Mouse (Mus musculus) right cerebral cortex, postnatal 10 days (tissue): ENCODE data around the gene Adat1.
A peak's percentile ranks its signal among the peaks of the same experiment; 100 is the strongest.

Experiments used
- DNase-seq, 2 experiments: peaks; one replicate each; pipeline ENCODE4 v3.0.0; 2021; ENCODE audit warnings: low spot score in 2 of 2

The Adat1 gene

DNA sequence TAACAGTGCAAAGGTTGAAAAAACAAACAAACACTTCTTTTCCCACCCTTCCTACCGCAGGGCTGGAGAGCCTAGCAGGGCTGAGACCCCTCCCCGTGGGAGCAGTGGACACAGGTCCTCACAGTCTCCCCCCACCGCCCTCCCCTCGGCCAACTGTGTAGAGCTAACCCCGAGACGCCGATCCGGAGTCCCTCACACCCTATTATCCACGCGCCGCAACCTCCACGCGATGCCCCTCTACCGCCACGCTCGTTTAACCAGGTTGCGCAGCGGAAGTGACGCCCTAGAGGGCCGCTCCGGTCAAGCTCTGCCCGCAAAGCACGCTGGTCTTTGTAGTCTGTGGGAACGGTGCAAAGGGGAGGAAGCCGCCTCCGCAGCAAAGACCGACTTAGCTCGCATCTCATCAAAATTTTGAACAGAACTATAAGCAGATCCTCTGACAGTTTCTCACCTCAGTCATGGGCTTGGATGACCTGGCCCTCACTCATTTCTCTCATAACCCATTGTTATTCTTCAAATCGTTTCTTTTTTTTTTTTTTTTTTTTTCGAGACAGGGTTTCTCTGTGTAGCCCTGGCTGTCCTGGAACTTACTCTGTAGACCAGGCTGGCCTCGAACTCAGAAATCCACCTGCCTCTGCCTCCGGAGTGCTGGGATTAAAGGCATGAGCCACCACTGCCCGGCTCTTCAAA lies at the start of gene Adat1:
Gene Adat1, minus strand, starts transcription at position 290 of the 690 bp plus-strand sequence.
- peak; percentile 93 to 94 for DNase-seq

DNA sequence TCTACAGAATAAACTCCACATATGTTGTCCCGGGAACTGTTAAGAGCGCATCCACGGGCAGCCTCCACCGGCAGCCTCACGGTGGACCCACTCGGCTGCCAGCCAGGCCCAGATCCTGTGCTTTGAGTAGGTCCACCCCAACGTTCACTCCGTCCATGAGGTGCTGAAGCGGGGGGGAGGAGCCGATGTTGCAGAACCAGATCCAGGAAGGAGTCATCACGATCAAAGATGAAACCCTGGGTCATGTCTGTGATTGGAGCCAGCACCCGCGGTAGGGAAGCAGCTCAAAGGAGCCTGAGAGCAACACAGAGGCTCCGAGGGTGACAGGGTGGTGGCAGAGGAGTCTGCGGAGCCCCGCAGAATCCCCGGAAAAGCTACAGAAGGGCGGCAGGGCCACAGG lies 45.4 kb upstream of the Adat1 start:
- no peak for DNase-seq

DNA sequence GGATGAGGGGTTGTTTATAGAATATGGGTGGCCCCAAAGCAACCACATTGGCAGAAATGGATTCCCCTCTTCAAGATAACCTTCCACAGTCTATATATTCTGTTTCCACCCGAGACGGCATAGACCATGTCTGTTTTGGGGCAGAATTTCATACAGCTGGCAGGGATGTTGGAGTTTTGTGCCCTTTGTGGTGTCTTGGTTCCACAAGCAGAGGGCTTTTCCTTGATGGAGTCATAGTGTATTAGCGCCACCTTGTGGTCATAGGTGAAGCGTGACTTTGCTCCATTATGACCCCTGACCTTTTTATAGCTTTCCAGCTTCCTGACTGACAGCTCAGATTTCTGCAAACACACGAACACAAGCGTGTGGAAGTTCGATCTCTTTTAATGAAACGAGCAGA lies 42.5 kb upstream of the Adat1 start:
- no peak for DNase-seq

DNA sequence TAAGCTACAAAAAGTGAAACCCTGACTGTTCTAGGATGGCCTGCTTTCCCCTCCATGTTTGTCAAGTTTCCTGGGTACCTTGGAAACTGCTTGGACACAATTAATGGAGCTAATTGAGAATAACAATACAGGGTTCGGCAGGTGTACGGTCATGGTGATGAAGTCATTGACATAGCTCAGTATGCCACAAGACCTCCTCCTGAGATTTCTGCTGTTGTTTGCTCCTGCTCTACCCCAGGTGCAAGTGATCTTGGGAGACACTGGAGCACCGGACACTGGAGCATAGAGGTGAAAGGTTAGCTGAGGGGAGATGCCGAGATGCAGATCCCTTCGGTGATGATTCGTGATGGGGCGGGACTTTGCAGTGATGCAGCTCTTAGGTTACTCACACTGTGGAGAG lies 41.0 kb upstream of the Adat1 start:
- DNase-seq: no peak

DNA sequence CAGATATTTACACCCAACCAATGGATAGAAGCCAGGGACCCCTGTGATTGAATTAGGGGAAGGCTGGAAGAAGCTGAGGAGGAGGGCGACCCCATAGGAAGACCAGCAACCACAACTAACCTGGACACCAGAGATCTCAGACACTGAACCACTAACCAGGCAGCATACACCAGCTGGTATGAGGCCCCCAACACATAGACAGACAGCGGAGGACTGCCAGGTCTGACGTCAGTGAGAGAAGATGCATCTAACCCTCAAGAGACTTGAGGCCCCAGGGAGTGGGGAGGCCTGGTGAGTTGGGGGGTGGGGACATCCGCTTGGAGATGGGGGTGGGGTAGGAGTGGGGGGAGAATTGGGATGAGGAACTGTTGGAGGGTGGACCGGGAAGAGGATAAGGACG lies 38.6 kb upstream of the Adat1 start:
- no peak for DNase-seq

DNA sequence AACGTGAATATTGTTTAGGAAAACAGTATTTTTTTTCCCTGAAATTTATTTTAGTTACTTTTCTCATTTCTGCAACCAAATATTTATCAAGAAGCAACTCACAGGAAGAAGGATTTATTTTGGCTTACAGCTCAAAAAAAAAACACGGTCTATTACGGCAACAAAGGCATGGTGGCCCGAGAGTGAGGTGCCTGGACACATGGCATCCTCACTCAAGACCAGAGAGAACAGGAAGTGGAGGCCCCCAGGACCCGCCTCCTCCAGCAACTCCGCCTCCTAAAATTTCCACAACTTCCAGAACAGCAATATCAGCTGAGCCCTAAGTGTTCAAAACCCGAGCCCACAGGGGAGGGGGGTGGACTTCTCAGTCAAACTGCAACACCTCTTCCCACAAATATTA lies 37.4 kb upstream of the Adat1 start:
- no peak for DNase-seq

DNA sequence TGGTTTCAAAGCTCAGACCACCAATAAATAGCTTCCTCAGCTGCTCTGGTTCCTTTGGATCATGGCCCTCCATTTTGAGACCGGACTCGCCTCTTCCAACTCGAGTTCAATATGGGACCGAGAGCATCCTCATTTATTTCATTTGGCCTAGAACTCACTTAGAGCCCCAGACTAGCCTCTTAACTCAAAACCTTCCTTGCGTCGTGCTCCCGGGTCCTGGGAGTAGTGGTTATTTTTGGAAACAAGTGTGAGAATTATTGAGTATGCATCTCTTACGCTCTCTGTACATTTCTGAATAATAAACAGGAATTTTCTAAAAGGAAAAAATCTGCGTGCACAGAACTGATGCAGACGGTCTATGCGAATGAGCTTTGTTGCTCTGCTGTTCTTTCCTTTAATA lies 22.8 kb upstream of the Adat1 start, which contains the start of gene Gm6793:
Gene Gm6793, minus strand, starts transcription at position 101 of the 400 bp plus-strand sequence.
- DNase-seq: no peak

DNA sequence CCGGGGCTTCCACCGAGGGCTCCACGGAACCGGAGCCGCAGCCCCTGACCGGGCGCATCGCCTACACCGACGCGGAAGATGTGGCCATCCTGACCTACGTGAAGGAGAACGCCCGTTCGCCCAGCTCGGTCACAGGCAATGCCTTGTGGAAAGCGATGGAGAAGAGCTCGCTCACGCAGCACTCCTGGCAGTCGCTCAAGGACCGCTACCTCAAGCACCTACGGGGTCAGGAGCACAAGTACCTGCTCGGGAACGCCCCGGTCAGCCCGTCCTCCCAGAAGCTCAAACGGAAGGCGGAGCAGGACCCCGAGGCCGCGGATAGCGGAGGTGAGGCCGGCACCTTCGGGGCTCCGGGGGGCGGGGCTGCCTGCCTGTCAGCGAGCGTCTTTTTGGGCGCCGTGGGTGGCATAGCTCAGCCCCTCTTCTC lies 19.7 kb upstream of the Adat1 start:
- peak; percentile 52 to 63 for DNase-seq

DNA sequence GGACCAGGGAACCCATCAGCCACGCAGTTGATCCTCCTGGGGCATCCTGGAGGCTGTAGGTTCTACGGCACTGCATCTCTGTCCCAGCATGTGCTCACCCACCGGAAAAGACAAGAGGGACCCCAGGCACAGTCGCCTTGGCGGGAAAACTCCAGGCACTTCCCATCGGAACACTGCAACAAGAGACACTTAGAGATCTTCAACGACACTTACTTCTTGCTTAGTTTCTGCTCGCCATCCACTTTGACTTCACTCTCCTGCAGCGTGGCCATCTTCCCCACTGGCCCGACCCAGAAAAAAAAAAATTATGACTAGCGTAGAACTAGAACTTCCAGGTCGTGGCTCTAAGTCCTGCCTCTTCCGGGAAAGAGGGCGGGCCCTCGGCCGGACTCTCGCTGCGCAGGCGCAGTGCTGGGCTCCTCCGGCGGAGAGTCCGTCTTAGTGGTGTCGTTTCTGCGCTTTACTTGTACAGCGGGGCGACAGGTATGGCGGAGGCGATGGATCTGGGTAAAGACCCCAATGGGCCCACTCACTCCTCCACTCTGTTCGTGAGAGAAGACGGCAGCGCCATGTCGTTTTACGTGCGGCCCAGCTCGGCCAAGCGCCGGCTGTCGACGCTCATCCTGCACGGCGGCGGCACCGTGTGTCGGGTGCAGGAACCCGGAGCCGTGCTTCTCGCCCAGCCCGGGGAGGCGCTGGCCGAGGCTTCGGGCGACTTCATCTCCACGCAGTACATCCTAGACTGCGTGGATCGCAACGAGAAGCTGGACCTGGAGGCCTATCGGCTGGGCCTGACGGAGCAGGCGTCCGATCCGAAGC lies 19.1 kb upstream of the Adat1 start, which contains the start of the genes Kars and Terf2ip:
Gene Kars, minus strand, starts transcription at position 327 of the 819 bp plus-strand sequence.
Gene Terf2ip, plus strand, starts transcription at position 402 of the 819 bp plus-strand sequence.
- DNase-seq: peak; percentile 95

DNA sequence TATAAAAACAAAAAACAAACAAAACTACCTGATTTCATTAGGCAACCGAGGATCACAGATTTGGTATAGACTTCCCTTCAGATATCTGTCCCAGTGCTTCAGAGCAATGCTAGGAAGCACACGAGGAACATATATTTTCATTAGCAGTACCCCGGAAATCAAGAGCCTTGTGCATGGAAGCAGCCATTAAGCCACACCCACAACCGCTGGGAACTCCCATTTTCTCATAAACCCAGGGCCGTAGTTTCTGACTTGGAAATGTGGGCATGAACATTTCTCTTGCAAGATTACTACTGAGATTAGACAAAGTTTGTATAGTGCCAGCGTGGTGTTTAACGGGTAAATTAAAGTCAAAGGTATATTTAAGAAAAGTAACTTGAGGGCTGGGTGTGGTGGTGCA lies 17.5 kb upstream of the Adat1 start:
- no peak for DNase-seq

DNA sequence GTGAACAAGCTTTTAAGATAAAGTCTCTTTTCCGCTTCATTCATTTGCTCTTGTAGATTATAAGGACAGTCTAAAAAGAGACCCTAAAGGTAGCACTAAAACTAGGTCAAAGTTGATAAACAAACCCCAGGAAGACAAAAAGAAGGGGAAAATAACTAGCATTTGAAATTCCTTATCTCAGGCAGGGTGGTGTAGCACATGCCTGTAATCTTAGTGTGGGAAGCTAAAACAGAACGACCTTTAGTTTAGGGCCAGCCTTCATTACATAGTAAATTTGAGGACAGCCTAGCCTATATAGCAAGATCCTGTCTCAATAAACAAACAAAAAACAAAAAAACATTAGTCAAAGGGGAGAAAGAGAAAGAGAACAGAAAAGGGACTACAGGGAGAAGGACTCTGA lies 15.6 kb upstream of the Adat1 start:
- no peak for DNase-seq

DNA sequence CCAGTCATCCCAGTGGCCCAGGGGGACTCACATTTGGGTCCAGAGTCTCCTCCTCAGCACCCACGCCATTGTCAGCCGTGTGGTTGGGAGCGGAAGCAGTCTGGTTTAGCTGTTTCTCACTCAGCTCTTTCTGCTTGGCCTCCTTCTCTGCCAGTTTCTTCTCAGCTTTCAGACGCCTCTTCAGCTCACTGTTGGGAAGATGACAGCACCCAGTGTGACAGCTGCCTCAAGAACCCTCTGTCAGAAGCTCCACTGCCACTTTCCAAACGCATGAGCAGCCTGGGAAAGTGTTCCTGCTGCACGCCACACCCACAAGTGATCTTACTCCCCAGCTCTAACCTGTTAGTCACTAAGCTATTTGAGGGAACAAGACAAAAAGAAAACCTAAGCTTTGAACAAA lies 13.5 kb upstream of the Adat1 start:
- peak; percentile 39 to 47 for DNase-seq

DNA sequence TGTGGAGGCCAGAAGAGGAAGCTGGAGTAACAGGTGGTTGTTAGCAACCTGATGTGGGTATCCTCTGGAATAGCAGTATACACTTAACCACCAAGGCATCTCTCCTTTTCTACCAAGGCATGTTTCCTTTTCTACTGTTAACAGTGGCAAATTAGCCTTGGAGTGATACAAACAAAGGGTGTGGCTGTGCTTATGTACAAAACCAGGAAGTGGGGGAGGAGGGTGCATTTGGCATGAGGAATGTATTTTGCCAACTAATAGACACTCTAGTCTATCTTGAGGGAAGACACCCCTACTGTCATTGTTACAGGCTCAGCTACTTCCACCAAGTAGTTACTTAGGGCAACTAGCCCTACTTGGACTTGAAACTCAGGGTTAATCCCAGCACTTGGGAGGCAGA lies 12.7 kb upstream of the Adat1 start:
- DNase-seq: no peak

DNA sequence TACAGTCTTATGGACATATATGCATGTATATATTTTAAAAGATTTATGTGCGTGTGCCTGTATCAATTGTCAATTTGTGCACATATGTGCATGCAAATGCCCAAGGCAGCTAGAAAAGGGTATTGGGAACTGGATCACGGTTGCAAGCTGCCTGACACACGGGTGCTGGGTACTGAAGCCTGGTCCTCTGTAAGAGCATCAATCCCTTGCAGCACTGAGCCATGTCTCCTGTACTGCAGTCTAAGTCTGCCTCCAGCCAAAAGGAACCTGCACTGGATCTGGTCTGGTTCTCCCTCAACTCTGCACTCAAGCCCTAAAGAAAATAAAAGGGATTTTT lies 569 bp upstream of the Adat1 start:
- no peak for DNase-seq

DNA sequence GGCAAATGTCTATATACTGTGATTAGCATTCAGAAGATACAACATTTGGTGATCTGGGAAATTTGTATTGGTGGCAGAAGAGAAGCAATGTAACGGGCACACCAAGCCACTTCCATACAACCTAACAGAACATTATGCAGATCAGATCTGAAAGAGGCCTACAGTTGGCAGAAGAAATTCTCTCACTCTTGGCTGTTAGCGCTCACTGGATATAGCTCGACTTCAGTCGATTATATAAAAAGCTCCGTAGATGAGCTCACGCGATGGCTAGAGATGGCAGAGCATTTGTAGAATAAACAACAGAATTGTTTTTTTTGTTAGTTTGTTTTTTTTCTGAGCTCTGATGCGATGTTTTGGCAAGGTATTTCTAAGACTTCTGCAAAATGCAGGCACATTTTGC lies 824 bp downstream of the Adat1 start:
- peak in 1 of 2 experiments; percentile 54 for DNase-seq

DNA sequence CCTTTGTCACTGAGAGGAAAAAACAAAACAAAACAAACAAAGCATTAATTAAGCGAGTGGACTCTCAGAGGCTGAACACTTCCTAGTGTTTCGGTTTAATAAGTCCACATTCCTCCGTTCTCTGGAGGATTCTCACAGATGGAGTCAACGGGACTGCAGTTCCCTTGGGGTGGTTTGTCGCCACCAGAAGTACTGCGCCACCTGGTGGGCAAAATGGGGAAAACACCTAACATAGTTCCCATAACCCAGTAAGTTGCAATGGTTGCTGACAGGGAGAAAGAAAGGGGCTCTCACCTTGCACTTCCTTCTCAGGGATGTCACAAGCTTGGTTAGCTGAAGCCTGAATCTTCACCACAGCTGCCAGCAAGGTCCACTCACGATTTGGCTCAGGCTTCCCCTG lies 2.2 kb downstream of the Adat1 start:
- peak; percentile 66 to 76 for DNase-seq

DNA sequence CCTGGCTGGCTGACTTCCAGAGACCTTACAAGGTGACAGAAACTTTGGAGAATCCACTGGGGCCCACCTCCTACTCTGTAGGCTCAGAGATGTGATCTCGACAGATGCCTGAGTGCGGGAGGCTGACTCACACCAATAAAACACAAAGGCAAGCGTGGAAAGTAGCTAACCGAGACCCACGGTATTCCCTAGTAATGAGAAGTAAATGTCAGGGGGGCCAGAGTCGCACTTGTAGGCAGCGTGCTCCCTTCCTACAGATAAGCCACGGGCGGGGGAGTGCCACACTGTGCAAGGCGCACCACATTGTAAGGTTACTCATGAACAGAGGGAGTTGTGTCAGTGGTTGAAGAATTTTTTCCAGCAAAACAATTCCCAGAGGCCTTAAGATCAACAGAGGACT lies 7.6 kb downstream of the Adat1 start:
- no peak for DNase-seq

DNA sequence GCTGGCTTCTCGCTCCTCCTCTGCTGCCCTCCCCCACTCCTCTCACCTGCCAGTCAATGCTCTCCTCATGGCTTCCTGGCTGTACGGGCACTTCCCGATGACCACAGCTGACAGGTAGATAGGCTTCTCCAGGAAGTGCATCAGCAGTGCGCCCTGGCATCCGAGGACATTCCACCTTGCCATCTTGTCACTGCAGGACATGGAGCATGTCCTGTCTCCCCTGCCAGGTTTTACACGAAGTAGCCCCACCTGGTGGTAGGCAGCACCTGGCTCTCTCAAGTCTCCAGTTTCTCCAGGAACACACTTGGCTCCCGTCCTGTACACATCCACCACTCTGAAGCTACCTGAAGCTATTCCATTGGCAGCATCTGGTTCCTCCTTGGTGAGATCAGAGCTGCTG lies 10.0 kb downstream of the Adat1 start:
- DNase-seq: no peak

DNA sequence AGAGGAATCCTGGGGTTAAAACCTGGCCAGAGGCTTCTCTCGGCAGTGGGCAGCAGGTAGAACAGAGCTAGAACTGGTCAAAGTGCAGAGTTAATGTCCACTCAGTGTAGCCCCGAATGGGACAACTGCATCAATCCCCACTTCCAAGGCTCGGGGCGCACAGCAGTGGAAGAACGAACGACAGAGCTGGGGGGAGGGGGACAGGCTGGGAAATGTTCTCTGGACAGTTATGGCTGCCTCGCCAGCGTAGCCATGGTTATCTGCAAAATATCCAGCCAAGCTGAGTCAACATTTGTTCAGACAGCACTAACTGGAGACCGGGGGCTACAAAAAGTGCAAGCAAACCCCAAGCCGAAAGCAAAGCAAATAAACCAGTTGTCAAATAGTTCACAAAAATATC lies 14.0 kb downstream of the Adat1 start:
- no peak for DNase-seq

DNA sequence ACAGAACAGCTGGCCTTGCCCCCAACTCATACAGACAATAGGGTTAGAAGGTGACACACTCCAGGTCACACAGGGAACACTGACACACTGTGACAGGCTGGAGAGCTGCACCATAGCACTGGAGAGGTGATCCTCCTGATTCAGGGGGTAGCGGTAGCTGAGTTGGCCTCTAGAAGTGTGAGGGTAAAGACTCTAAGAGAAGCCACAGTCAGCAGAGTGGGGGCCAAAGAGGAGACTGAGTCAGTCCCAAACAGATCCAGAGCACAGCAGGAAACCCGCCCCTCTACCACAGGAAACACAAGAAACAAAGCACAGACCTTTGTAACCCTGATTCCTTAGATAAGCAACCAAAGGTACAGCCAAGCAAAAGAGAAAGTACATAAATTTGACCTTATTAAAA lies 15.8 kb downstream of the Adat1 start:
- no peak for DNase-seq

DNA sequence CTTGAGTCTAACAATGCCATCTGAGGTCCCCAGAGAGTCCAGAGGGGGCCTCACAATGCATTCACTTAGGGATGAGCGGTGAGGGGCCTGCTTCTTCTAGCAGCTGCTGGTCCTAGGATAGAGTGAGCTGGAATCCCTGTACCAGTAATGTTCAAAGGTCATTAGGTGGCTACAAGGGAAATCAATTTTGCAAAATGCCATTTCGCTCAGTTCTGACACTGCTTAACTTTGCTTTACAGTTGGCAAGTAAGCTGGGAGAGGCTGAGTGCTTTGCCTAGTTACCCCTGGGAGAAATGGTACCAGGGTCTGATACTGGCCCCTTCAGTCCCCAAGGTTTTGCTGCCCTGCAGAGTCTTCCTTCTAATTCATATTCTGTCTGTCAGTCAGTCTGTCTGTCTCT lies 16.4 kb downstream of the Adat1 start:
- DNase-seq: no peak

DNA sequence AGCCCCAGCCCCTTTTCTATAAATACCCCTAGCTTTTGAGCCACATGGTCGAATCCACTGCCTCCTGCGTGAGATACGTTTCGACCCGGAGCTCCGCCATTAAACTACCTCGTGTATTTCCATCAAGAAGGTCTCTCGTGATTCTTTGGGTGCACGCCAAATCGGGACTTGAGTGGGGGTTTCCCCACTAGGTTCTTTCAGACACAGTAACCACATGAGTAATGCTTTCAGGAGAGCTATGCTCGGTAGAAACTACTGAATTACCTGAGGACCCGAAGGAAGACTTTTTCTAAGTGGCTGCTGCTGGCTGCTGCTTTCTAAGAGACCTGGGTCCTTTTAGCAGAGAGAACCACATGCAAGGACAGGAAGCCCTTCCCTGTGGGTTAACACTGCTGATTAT lies 18.0 kb downstream of the Adat1 start:
- no peak for DNase-seq

DNA sequence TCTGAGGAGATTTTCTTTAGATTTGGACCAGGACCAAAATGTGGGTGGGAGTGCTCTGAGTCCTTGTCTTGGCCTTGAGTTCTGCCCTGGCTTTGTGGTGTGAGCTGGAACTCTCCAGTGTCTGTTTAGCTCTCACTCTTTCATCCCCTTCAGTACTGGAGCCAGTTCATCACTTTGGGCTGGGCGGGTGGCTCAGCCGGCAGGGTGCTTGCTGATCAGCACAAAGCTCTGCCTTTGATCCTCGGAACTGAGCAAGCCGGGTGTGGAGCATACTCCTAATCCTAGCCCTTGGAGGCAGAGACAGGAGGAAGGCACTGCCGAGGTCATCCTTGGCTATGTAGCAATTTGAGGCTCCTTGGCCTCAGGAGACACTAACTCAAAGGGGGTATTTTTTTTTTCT lies 23.1 kb downstream of the Adat1 start:
- DNase-seq: no peak
